Mouse (Mus musculus) MEL (cell line): ENCODE data around the gene Lypla2.

Experiments used
- CTCF ChIP-seq, 3 experiments: IDR thresholded peaks in 2 of 3; conservative IDR thresholded peaks in 1 of 3; 2 replicates each; pipeline ENCODE4 v1.5.1; 2011 to 2012; ENCODE audit warnings: low read length in 3 of 3, low read depth in 2 of 3, mild to moderate bottlenecking in 2 of 3, improper control_type of control experiment in 1 of 3, inconsistent platforms in 1 of 3, mixed read lengths in 1 of 3, moderate library complexity in 1 of 3; ENCODE audit not compliant: control insufficient read depth in 1 of 3, insufficient read depth in 1 of 3, poor library complexity in 1 of 3, severe bottlenecking in 1 of 3
- E2F4 ChIP-seq: IDR thresholded peaks from 2 replicates; pipeline ENCODE4 v1.6.1; 2011; ENCODE audit warnings: low read depth, low read length, improper control_type of control experiment, borderline replicate concordance
- GATA1 ChIP-seq: IDR thresholded peaks from 2 replicates; pipeline ENCODE4 v1.6.1; 2011; ENCODE audit warnings: low read depth, low read length, improper control_type of control experiment
- HCFC1 ChIP-seq: IDR thresholded peaks from 2 replicates; pipeline ENCODE4 v1.6.1; 2012; ENCODE audit warnings: low read depth, mild to moderate bottlenecking, inconsistent platforms, low read length, improper control_type of control experiment, moderate library complexity
- KAT2A ChIP-seq: conservative IDR thresholded peaks from 2 replicates; pipeline ENCODE4 v1.6.1; 2012; ENCODE audit warnings: low read depth, low read length, improper control_type of control experiment, inconsistent platforms
- MAFK ChIP-seq: IDR thresholded peaks from 2 replicates; pipeline ENCODE4 v1.6.1; 2011; ENCODE audit warnings: low read depth, mild to moderate bottlenecking, low read length, improper control_type of control experiment, borderline replicate concordance
- MXI1 ChIP-seq: IDR thresholded peaks from 2 replicates; pipeline ENCODE4 v1.6.1; 2011; ENCODE audit warnings: mild to moderate bottlenecking, low read depth, low read length, improper control_type of control experiment
- MYB ChIP-seq: IDR thresholded peaks from 2 replicates; pipeline ENCODE4 v1.6.1; 2011; ENCODE audit warnings: mild to moderate bottlenecking, low read depth, low read length, improper control_type of control experiment
- POLR2A ChIP-seq, 2 experiments: IDR thresholded peaks; 2 replicates each; pipeline ENCODE4 v1.6.1; 2011 to 2012; ENCODE audit warnings: low read length in 2 of 2, mild to moderate bottlenecking in 2 of 2, control low read depth in 1 of 2, improper control_type of control experiment in 1 of 2, low read depth in 1 of 2, moderate library complexity in 1 of 2; ENCODE audit not compliant: control insufficient read depth in 1 of 2, insufficient read depth in 1 of 2, poor library complexity in 1 of 2
- TBP ChIP-seq: IDR thresholded peaks from 2 replicates; pipeline ENCODE4 v1.8.0; 2011; ENCODE audit warnings: low read depth, low read length, improper control_type of control experiment

GRCm38 (mm10) chr4:135963457-135964193, 8.8 kb downstream of the Lypla2 start, which contains the start of gene Gale:
- peak; percentile 84 for TF ChIP-seq TBP
- no peak for TF ChIP-seq E2F4
- TF ChIP-seq MXI1 = peak; percentile 88
- peak; percentile 88 to 97 for TF ChIP-seq POLR2A (IDR thresholded peaks at IDR 0.05; ENCODE audit: control insufficient read depth in 1 of 2, insufficient read depth in 1 of 2, low read depth in 1 of 2, low read length in 2 of 2, poor library complexity in 1 of 2)
- 0 out of 6 replicates have a peak, but pooled peaks of 1 of the 3 experiments have one; percentile 3 for TF ChIP-seq CTCF (IDR thresholded peaks at IDR 0.05 in 2 of 3, conservative IDR thresholded peaks at IDR 0.05 in 1 of 3; ENCODE audit: control insufficient read depth in 1 of 3, insufficient read depth in 1 of 3, low read depth in 2 of 3, low read length in 3 of 3, poor library complexity in 1 of 3, severe bottlenecking in 1 of 3)
- TF ChIP-seq MAFK = no peak
- no peak for TF ChIP-seq MYB
- TF ChIP-seq GATA1 = no peak
- TF ChIP-seq HCFC1 = peak; percentile 97
- peak; percentile 75 for TF ChIP-seq KAT2A
